ENCODE assay signal across 8 mouse cellular contexts in the genomic region with DNA sequence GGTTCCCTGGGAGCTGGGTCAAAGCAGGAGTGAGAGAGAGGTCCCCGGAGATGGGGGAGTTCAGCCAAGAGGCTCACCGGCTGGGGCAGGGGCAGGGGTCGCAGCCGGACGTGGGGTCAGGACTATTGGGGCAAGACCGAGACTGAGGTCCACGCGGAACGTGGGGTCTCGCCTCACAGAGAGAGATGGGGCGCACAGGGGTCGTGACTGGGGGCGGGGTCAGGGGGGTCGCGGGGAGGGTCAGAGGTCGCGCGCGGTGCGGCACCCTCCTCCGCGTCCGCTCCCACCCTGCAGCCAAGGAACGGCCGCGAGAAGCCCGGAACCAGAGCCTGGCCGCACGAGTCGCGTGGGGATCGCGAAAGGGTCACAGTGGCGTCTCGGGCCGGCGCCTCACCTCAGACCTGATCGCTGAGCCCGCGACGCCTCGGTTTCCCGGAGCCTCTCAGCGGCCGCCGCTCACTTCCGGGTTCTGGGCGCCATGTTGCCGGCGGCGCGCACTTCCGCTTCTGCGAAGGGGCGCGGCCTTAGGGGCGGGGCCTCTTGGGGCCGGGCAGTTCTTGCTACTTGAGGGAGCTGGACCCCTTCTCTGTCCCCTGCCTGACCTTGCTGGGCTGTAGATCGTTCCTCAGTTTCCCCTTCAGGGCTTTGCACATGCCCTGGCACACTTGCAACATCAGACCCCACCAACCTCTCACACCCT. TPM values are rescaled to one million over a fixed set of nuclear protein-coding genes. Genes with fewer than 3 reads are reported as not detected.
A peak's percentile ranks its signal among the peaks of the same experiment; 100 is the strongest.
DNase-seq lines count a peak whose midpoint lies in the region; ATAC-seq and TF ChIP-seq lines count a peak whose summit lies in the region.

No protein-coding gene starts in this region.

- peaks cover 13% of the 10 kb centered on the region for H3K79me2 ChIP-seq in heart, adult 2 months (replicated peaks; ENCODE audit: control insufficient read depth, insufficient read depth, low read length)

- WGBS in embryonic facial prominence, embryonic 12.5 days = 1% methylated on average over 52 of the region's 59 CpGs
- under 1% methylated on average over 59 of the region's 59 CpGs for WGBS in heart, adult 2 months

- peak; percentile 69; the same call in 1 of the 2 replicates for TF ChIP-seq POLR2A in heart, adult 2 months (IDR thresholded peaks at IDR 0.05; ENCODE audit: insufficient read depth, low read depth, low read length)

- H3K27me3 ChIP-seq in embryonic facial prominence, embryonic 12.5 days = no peaks in the 10 kb centered on the region
- no peaks in the 10 kb centered on the region for H3K27me3 ChIP-seq in heart, adult 2 months (ENCODE audit: control insufficient read depth, insufficient read depth, low read length)

- H3K27ac ChIP-seq in embryonic facial prominence, embryonic 12.5 days = peak overlapping the region; percentile 54; the same call in 1 of the 2 replicates
- peak overlapping the region; percentile 95 for H3K27ac ChIP-seq in heart, adult 2 months

- H3K9me3 ChIP-seq in embryonic facial prominence, embryonic 12.5 days = no peaks in the 10 kb centered on the region

- peak; percentile 81 for ATAC-seq in embryonic facial prominence, embryonic 12.5 days (ENCODE audit: insufficient number of reproducible peaks, insufficient read depth, low FRiP score, low TSS enrichment)

- peaks cover 22% of the 10 kb centered on the region for H3K4me1 ChIP-seq in embryonic facial prominence, embryonic 12.5 days
- H3K4me1 ChIP-seq in heart, adult 2 months (ENCODE audit: control insufficient read depth, insufficient read depth, low read length) = peaks cover 19% of the 10 kb centered on the region

- no peak for TF ChIP-seq EP300 in heart, adult 2 months (IDR thresholded peaks at IDR 0.05; ENCODE audit: insufficient read depth, low read depth, low read length)

- H3K4me2 ChIP-seq in embryonic facial prominence, embryonic 12.5 days (replicated peaks) = peak overlapping the region; percentile 88

- H3K9ac ChIP-seq in embryonic facial prominence, embryonic 12.5 days = peak overlapping the region; percentile 79
- H3K9ac ChIP-seq in heart, adult 2 months (ENCODE audit: low read depth, low read length) = peak overlapping the region; percentile 98

- no peak for TF ChIP-seq CTCF in heart, adult 2 months (IDR thresholded peaks at IDR 0.05)

- peak overlapping the region; percentile 83 for H3K4me3 ChIP-seq in embryonic facial prominence, embryonic 12.5 days
- peak overlapping the region; percentile 83 for H3K4me3 ChIP-seq in heart, adult 2 months

- H3K36me3 ChIP-seq in embryonic facial prominence, embryonic 12.5 days = no peaks in the 10 kb centered on the region
- no peaks in the 10 kb centered on the region for H3K36me3 ChIP-seq in heart, adult 2 months (ENCODE audit: control insufficient read depth, insufficient read depth, low read length)

- peak; percentile 84 for DNase-seq in 416B (ENCODE audit: low read depth)
- peak; percentile 90 to 95 for DNase-seq in adrenal gland, postnatal 36 days
- peak; percentile 92 to 95 for DNase-seq in heart, adult 2 months
- DNase-seq in kidney, adult 8-10 months = peak; percentile 84 to 87
- DNase-seq in liver = peak; percentile 93
- DNase-seq in monocyte, adult 2 months (ENCODE audit: low read depth in 1 of 2, low spot score in 2 of 2) = peak; percentile 72 to 85
- DNase-seq in spleen, postnatal 14 days (ENCODE audit: low spot score in 2 of 2) = peak; percentile 81 to 89

- intact Hi-C loops in heart, adult 2 months (cut with DNase I) = no loop called here

RNA-seq across cellular contexts. Expression of gene Sbno2, which starts 3.0 kb away (rescaled TPM):
- total RNA-seq in adrenal gland, postnatal 36 days (2021) = 10 to 100 TPM; 49.3 to 51.3 TPM
- 15.2 and 16.1 TPM in 2 replicates for polyA plus RNA-seq in embryonic facial prominence, embryonic 12.5 days (2016; fragmentation: Nextera tagmentation; extraction: Ambion mirVana)
- 10 to 100 TPM; 10.6 to 11.2 TPM for total RNA-seq in heart, adult 2 months (2021)
- 16.9 and 18.0 TPM in 2 replicates for polyA plus RNA-seq in heart, adult 2 months (2012; rRNA removed)

RNA-seq across cellular contexts. Expression of gene Stk11, which starts 13.2 kb away (rescaled TPM):
- 100 to 1,000 TPM; 146 to 149 TPM for total RNA-seq in adrenal gland, postnatal 36 days (2021)
- polyA plus RNA-seq in embryonic facial prominence, embryonic 12.5 days (2016; fragmentation: Nextera tagmentation; extraction: Ambion mirVana) = 17.2 and 18.5 TPM in 2 replicates
- total RNA-seq in heart, adult 2 months (2021) = 100 to 1,000 TPM; 140 to 161 TPM
- polyA plus RNA-seq in heart, adult 2 months (2012; rRNA removed) = 127 and 144 TPM in 2 replicates

RNA-seq across cellular contexts. Expression of gene Atp5d, which starts 36.1 kb away (rescaled TPM):
- total RNA-seq in adrenal gland, postnatal 36 days (2021) = 100 to 1,000 TPM; 561 to 735 TPM
- polyA plus RNA-seq in embryonic facial prominence, embryonic 12.5 days (2016; fragmentation: Nextera tagmentation; extraction: Ambion mirVana) = 457 and 481 TPM in 2 replicates
- 1,000 to 10,000 TPM; 1,015 to 1,150 TPM for total RNA-seq in heart, adult 2 months (2021)
- polyA plus RNA-seq in heart, adult 2 months (2012; rRNA removed) = 1,139 and 1,938 TPM in 2 replicates

RNA-seq across cellular contexts. Expression of gene Cbarp, which starts 38.3 kb away (rescaled TPM):
- total RNA-seq in adrenal gland, postnatal 36 days (2021) = 100 to 1,000 TPM in 1 of 2 experiments, 10 to 100 TPM in 1; 57.5 to 205 TPM
- 8.4 and 8.5 TPM in 2 replicates for polyA plus RNA-seq in embryonic facial prominence, embryonic 12.5 days (2016; fragmentation: Nextera tagmentation; extraction: Ambion mirVana)
- total RNA-seq in heart, adult 2 months (2021) = 1 to 10 TPM; 3.9 to 4.9 TPM
- 3.0 and 4.3 TPM in 2 replicates for polyA plus RNA-seq in heart, adult 2 months (2012; rRNA removed)

RNA-seq across cellular contexts. Expression of gene Midn, which starts 45.7 kb away (rescaled TPM):
- total RNA-seq in adrenal gland, postnatal 36 days (2021) = 100 to 1,000 TPM; 104 to 188 TPM
- 33.4 and 35.1 TPM in 2 replicates for polyA plus RNA-seq in embryonic facial prominence, embryonic 12.5 days (2016; fragmentation: Nextera tagmentation; extraction: Ambion mirVana)
- total RNA-seq in heart, adult 2 months (2021) = 100 to 1,000 TPM in 1 of 2 experiments, 10 to 100 TPM in 1; 96.2 to 102 TPM
- 50.1 and 74.5 TPM in 2 replicates for polyA plus RNA-seq in heart, adult 2 months (2012; rRNA removed)

Comparison
In these comparisons a context has a peak if more than half of its experiments do, and no peak if none do; other contexts are left out.
1. Peak in every context shown above with its lines: DNase-seq, ATAC-seq, H3K4me3 ChIP-seq and H3K27ac ChIP-seq.
2. RNA of gene Sbno2, which starts 3.0 kb away (total RNA-seq): 49.3 to 51.3 TPM in adrenal gland, postnatal 36 days; 10.6 to 11.2 TPM in heart, adult 2 months; every median in the first group is over 4 times any median in the second.